ENCODE assay signal across 20 mouse cellular contexts in the genomic region with DNA sequence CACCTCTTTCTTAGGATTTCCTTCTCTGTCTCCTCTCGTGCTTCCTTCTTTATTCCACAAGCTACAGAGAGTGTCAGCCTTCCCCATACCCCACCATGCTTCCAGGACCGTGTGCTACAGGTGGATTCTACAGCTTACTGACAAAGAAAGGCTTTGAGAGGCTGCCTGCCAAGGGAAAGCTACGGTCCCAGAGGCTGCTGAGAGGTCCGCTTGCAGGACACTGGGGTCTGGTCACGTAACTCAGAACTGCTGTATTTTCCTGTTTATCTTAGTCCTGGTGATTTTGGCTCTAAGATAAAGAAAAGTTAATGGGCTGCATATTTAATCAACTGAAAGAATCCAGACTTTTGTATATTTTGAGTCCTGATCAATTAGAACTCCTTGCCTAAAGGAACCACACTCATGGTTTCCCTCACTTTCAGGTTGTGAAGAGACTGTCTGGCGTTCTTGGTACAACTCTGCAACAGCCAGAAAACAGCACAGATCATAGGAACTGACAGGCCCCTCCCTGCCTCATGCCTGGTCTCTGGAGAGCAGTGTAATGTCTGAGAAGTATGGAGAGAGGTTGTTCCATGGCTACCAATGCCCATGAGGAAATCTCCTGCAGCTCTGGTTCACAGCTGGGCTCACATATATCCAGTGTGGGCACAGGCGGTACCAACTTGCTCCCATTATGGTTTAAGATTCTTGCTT. TPM values are rescaled to one million over a fixed set of nuclear protein-coding genes. Genes with fewer than 3 reads are reported as not detected.
DNase-seq lines count a peak whose midpoint lies in the region; ATAC-seq and TF ChIP-seq lines count a peak whose summit lies in the region.
"Had no signal": no experiment of that assay in that cellular context is flagged by ENCODE, and none has a peak within 500 bp of the region (broad histone marks: within the 10 kb centered on the region; RNA-seq: fewer than 3 reads in every experiment).

No protein-coding gene starts in this region.

- TF ChIP-seq CTCF in lung, embryonic 14.5 days (IDR thresholded peaks at IDR 0.05; ENCODE audit: low read depth), result no peak
- TF ChIP-seq CTCF in stomach, postnatal 0 days (IDR thresholded peaks at IDR 0.05; ENCODE audit: low read depth), result no peak

- peak; percentile 59 for DNase-seq in heart, adult 11 months
- peak; percentile 49 for DNase-seq in lung, embryonic 14.5 days
- no peak for DNase-seq in lung, adult 18-20 months
- DNase-seq in stomach, postnatal 0 days (ENCODE audit: low spot score), result no peak
- no peak for DNase-seq in natural killer cell, adult 2 months (ENCODE audit: low spot score in 2 of 2)
- DNase-seq: adrenal gland, adult 2 months; adrenal gland, postnatal 25 days; cerebellum, adult 18-20 months; cerebellum, adult 9-11 months; cerebellum, postnatal 36 days; gastrocnemius, postnatal 10 days; heart, adult 2 months had no signal

- H3K27ac ChIP-seq in heart, embryonic 11.5 days (ENCODE audit: low read depth, low read length), result no peak overlapping the region
- peak overlapping the region; percentile 71 for H3K27ac ChIP-seq in lung, embryonic 14.5 days (ENCODE audit: low read depth)
- H3K27ac ChIP-seq in stomach, embryonic 14.5 days (ENCODE audit: low read length), result peak overlapping the region; percentile 53; the same call in 1 of the 2 replicates
- H3K27ac ChIP-seq in stomach, postnatal 0 days (replicated peaks), result no peak overlapping the region; the same call in 1 of the 2 replicates
- peak overlapping the region; percentile 41 for H3K27ac ChIP-seq in stomach, embryonic 16.5 days (ENCODE audit: low read length)
- H3K27ac ChIP-seq: forebrain, embryonic 12.5 days; heart, adult 2 months; hindbrain, embryonic 10.5 days; hindbrain, embryonic 14.5 days had no signal

- H3K4me2 ChIP-seq in heart, embryonic 11.5 days, result no peak overlapping the region
- no peak overlapping the region for H3K4me2 ChIP-seq in lung, embryonic 14.5 days
- no peak overlapping the region for H3K4me2 ChIP-seq in stomach, embryonic 14.5 days (replicated peaks; ENCODE audit: low read depth, low read length)
- H3K4me2 ChIP-seq in stomach, postnatal 0 days (replicated peaks; ENCODE audit: low read depth), result no peak overlapping the region
- H3K4me2 ChIP-seq in stomach, embryonic 16.5 days (ENCODE audit: low read depth, low read length), result no peak overlapping the region
- H3K4me2 ChIP-seq: forebrain, embryonic 12.5 days; heart, embryonic 12.5 days; hindbrain, embryonic 14.5 days had no signal

- 52% methylated on average over 7 of the region's 7 CpGs for WGBS in heart, embryonic 11.5 days (ENCODE audit: insufficient replicate concordance)
- 24% methylated on average over 7 of the region's 7 CpGs for WGBS in lung, embryonic 14.5 days
- WGBS in stomach, embryonic 14.5 days, result 38% methylated on average over 7 of the region's 7 CpGs
- WGBS in stomach, postnatal 0 days, result 34% methylated on average over 7 of the region's 7 CpGs
- WGBS in stomach, embryonic 16.5 days, result 43% methylated on average over 7 of the region's 7 CpGs

- ATAC-seq in heart, embryonic 11.5 days (replicated peaks; ENCODE audit: insufficient number of reproducible peaks, low FRiP score, low TSS enrichment), result no peak
- ATAC-seq in lung, embryonic 14.5 days (ENCODE audit: insufficient read depth), result peak; percentile 74
- ATAC-seq in stomach, embryonic 14.5 days (ENCODE audit: insufficient number of reproducible peaks, insufficient read depth, low FRiP score, low read depth), result no peak
- ATAC-seq in stomach, postnatal 0 days (ENCODE audit: low FRiP score, low TSS enrichment), result no peak
- no peak for ATAC-seq in stomach, embryonic 16.5 days (ENCODE audit: insufficient read depth, low FRiP score)
- ATAC-seq: forebrain, embryonic 16.5 days had no signal

- H3K4me1 ChIP-seq in heart, embryonic 11.5 days (ENCODE audit: control insufficient read depth, insufficient read depth, low read length), result no peaks in the 10 kb centered on the region
- peaks cover 10% of the 10 kb centered on the region for H3K4me1 ChIP-seq in lung, embryonic 14.5 days (ENCODE audit: insufficient read depth)
- H3K4me1 ChIP-seq in stomach, embryonic 14.5 days (ENCODE audit: control insufficient read depth, insufficient read depth, low read length), result peaks cover 12% of the 10 kb centered on the region; the same call in 1 of the 2 replicates
- no peaks in the 10 kb centered on the region for H3K4me1 ChIP-seq in stomach, postnatal 0 days (replicated peaks; ENCODE audit: control insufficient read depth, insufficient read depth)
- H3K4me1 ChIP-seq in stomach, embryonic 16.5 days (ENCODE audit: control insufficient read depth, insufficient read depth, low read length), result peaks cover 8% of the 10 kb centered on the region
- H3K4me1 ChIP-seq: forebrain, embryonic 12.5 days; hindbrain, embryonic 10.5 days had no signal

- H3K9ac ChIP-seq in heart, embryonic 11.5 days (ENCODE audit: low read depth, low read length), result no peak overlapping the region
- no peak overlapping the region for H3K9ac ChIP-seq in lung, embryonic 14.5 days
- H3K9ac ChIP-seq in stomach, embryonic 14.5 days (replicated peaks; ENCODE audit: low read depth, low read length), result no peak overlapping the region
- H3K9ac ChIP-seq in stomach, postnatal 0 days (ENCODE audit: low read length), result no peak overlapping the region
- H3K9ac ChIP-seq in stomach, embryonic 16.5 days (ENCODE audit: low read length), result 0 out of 2 replicates have a peak overlapping the region, but pooled peaks have one; percentile 6
- H3K9ac ChIP-seq: forebrain, embryonic 12.5 days; heart, embryonic 12.5 days; hindbrain, embryonic 14.5 days had no signal

- no peaks in the 10 kb centered on the region for H3K9me3 ChIP-seq in heart, embryonic 11.5 days (replicated peaks; ENCODE audit: control insufficient read depth, low read length)
- no peaks in the 10 kb centered on the region for H3K9me3 ChIP-seq in lung, embryonic 14.5 days (ENCODE audit: low read depth, low read length)
- no peaks in the 10 kb centered on the region for H3K9me3 ChIP-seq in stomach, embryonic 14.5 days (ENCODE audit: control insufficient read depth, low read depth, low read length)
- no peaks in the 10 kb centered on the region for H3K9me3 ChIP-seq in stomach, postnatal 0 days (ENCODE audit: control insufficient read depth, low read length)
- H3K9me3 ChIP-seq in stomach, embryonic 16.5 days (replicated peaks; ENCODE audit: control insufficient read depth, low read length), result no peaks in the 10 kb centered on the region
- H3K9me3 ChIP-seq: forebrain, embryonic 12.5 days; hindbrain, embryonic 10.5 days had no signal

- TF ChIP-seq EP300 in stomach, postnatal 0 days (optimal IDR thresholded peaks at IDR 0.05), result no peak

- no peak overlapping the region for H3K4me3 ChIP-seq in heart, embryonic 11.5 days (ENCODE audit: low read depth, low read length)
- no peak overlapping the region for H3K4me3 ChIP-seq in lung, embryonic 14.5 days (ENCODE audit: low read depth, low read length)
- H3K4me3 ChIP-seq in stomach, embryonic 14.5 days (ENCODE audit: low read depth, low read length), result no peak overlapping the region
- no peak overlapping the region for H3K4me3 ChIP-seq in stomach, postnatal 0 days (ENCODE audit: low read depth, low read length)
- H3K4me3 ChIP-seq in stomach, embryonic 16.5 days (replicated peaks; ENCODE audit: low read length), result no peak overlapping the region
- H3K4me3 ChIP-seq: forebrain, embryonic 12.5 days; heart, adult 2 months; heart, embryonic 12.5 days; hindbrain, embryonic 10.5 days had no signal

- no peaks in the 10 kb centered on the region for H3K36me3 ChIP-seq in heart, embryonic 11.5 days (ENCODE audit: control insufficient read depth, insufficient read depth, low read length)
- H3K36me3 ChIP-seq in lung, embryonic 14.5 days (ENCODE audit: insufficient read depth), result no peaks in the 10 kb centered on the region
- H3K36me3 ChIP-seq in stomach, embryonic 14.5 days (ENCODE audit: control insufficient read depth, insufficient read depth, low read length), result no peaks in the 10 kb centered on the region
- no peaks in the 10 kb centered on the region for H3K36me3 ChIP-seq in stomach, postnatal 0 days (ENCODE audit: control insufficient read depth, insufficient read depth, low read length)
- no peaks in the 10 kb centered on the region for H3K36me3 ChIP-seq in stomach, embryonic 16.5 days (ENCODE audit: control insufficient read depth, insufficient read depth, low read length)
- H3K36me3 ChIP-seq: forebrain, embryonic 12.5 days; heart, embryonic 12.5 days; hindbrain, embryonic 10.5 days had no signal

- no peaks in the 10 kb centered on the region for H3K27me3 ChIP-seq in heart, embryonic 11.5 days (ENCODE audit: control insufficient read depth, insufficient read depth, low read length)
- no peaks in the 10 kb centered on the region for H3K27me3 ChIP-seq in lung, embryonic 14.5 days (ENCODE audit: insufficient read depth, low read length)
- H3K27me3 ChIP-seq in stomach, embryonic 14.5 days (ENCODE audit: control insufficient read depth, insufficient read depth, low read length), result no peaks in the 10 kb centered on the region
- H3K27me3 ChIP-seq in stomach, postnatal 0 days (ENCODE audit: control insufficient read depth, insufficient read depth, low read length), result no peaks in the 10 kb centered on the region
- no peaks in the 10 kb centered on the region for H3K27me3 ChIP-seq in stomach, embryonic 16.5 days (ENCODE audit: control insufficient read depth, insufficient read depth, low read length)
- H3K27me3 ChIP-seq: heart, embryonic 12.5 days had no signal

RNA-seq across cellular contexts. Expression of gene Kcnj15, which starts 35.2 kb away (rescaled TPM):
- polyA plus RNA-seq in heart, embryonic 11.5 days (2014; fragmentation: Nextera tagmentation; extraction: Ambion mirVana), result 0.53 and 0.73 TPM in 2 replicates
- 1.5 and 1.6 TPM in 2 replicates for polyA plus RNA-seq in lung, embryonic 14.5 days (2014; fragmentation: Nextera tagmentation; extraction: Ambion mirVana)
- 5.0 and 5.3 TPM in 2 replicates for polyA plus RNA-seq in stomach, embryonic 14.5 days (2014; fragmentation: Nextera tagmentation; extraction: Ambion mirVana)
- polyA plus RNA-seq in stomach, postnatal 0 days (2015; fragmentation: Nextera tagmentation; extraction: Ambion mirVana), result 10.5 and 10.6 TPM in 2 replicates
- polyA plus RNA-seq in stomach, embryonic 16.5 days (2015; fragmentation: Nextera tagmentation; extraction: Ambion mirVana), result 6.1 and 7.3 TPM in 2 replicates
- polyA plus RNA-seq: forebrain, embryonic 16.5 days had no signal

Comparison
In these comparisons a context has a peak if more than half of its experiments do, and no peak if none do; other contexts are left out.
1. DNase-seq: peak in heart, adult 11 months (single experiment) and lung, embryonic 14.5 days (single experiment); none in lung, adult 18-20 months (0 of 2), stomach, postnatal 0 days (single experiment) and natural killer cell, adult 2 months (0 of 2).
2. H3K27ac ChIP-seq: peak in lung, embryonic 14.5 days (single experiment), stomach, embryonic 14.5 days (single experiment) and stomach, embryonic 16.5 days (single experiment); none in heart, embryonic 11.5 days (single experiment) and stomach, postnatal 0 days (single experiment).